Mouse (Mus musculus) myocyte (in vitro differentiated cells): ENCODE data around the gene Pcdh17.

Experiments used
- CEBPB ChIP-seq: IDR thresholded peaks from 2 replicates; pipeline ENCODE4 v1.6.1; 2011; ENCODE audit warnings: mild to moderate bottlenecking, moderate library complexity; ENCODE audit not compliant: poor library complexity, insufficient read depth, severe bottlenecking
- E2F4 ChIP-seq: IDR thresholded peaks from one replicate; pipeline ENCODE4 v1.6.1; 2011; ENCODE audit warnings: mild to moderate bottlenecking, control low read depth, moderate library complexity; ENCODE audit not compliant: insufficient read depth
- MAX ChIP-seq: IDR thresholded peaks from one replicate; pipeline ENCODE4 v1.6.1; 2011; ENCODE audit warnings: low read depth, mild to moderate bottlenecking, control low read depth
- POLR2A ChIP-seq: IDR thresholded peaks from one replicate; pipeline ENCODE4 v1.6.1; 2011; ENCODE audit warnings: low read depth, mild to moderate bottlenecking, control low read depth, moderate library complexity; ENCODE audit not compliant: insufficient read length
- POLR2AphosphoS2 ChIP-seq: IDR thresholded peaks from one replicate; pipeline ENCODE4 v1.6.1; 2011; ENCODE audit warnings: low read depth, control low read depth; ENCODE audit not compliant: insufficient read length
- SRF ChIP-seq: IDR thresholded peaks from one replicate; pipeline ENCODE4 v1.6.1; 2011; ENCODE audit warnings: low read depth; ENCODE audit not compliant: control insufficient read depth, insufficient read length
- TCF3 ChIP-seq: IDR thresholded peaks from one replicate; pipeline ENCODE4 v1.6.1; 2011; ENCODE audit warnings: low read depth, control low read depth; ENCODE audit not compliant: insufficient read length

DNA sequence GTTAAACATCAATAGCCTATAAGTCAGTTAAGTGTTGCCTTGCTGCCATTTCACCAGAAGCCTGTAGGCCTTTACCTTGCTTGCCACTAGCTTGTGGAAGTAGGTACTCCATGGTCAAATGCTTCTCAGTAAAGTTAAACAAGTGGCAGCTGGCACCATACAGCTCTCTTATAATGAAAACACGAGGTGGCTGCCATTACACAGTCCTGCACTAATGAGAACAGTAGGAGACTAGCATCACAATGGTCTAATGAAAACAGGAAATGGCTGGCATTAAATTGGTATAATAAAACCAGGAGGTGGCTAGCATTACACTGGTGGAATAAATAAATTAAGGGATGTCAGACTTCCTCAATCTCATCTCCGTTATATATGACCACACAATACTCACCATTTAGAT lies 102.6 kb downstream of the Pcdh17 start:
- TF ChIP-seq MAX (no peak), E2F4 (no peak), CEBPB (no peak), TCF3 (no peak), POLR2AphosphoS2 (no peak), POLR2A (no peak), SRF (no peak)
